Mouse (Mus musculus) neural tube, embryonic 13.5 days (tissue): ENCODE results near the gene Trim9. TPM values are rescaled to one million over a fixed set of nuclear protein-coding genes. Genes with fewer than 3 reads are reported as not detected.
A peak's percentile ranks its signal among the peaks of the same experiment; 100 is the strongest.

Source experiments
- ATAC-seq: fragments of 200-750 bp; cut with Nextera tagmentation; 2 replicates; pipeline ENCODE4 v1.8.0; 2017; ENCODE audit warnings: low read depth, mild to moderate bottlenecking, moderate TSS enrichment, moderate library complexity
- H3K27ac ChIP-seq: fragments of 300-500 bp; sonication (generic); replicated peaks from 2 replicates; pipeline ENCODE4 v1.5.1; 2015; ENCODE audit warnings: moderate library complexity, mild to moderate bottlenecking, inconsistent platforms
- H3K27me3 ChIP-seq: fragments of 300-500 bp; sonication (generic); 2 replicates; pipeline ENCODE4 v1.6.1; 2015; ENCODE audit warnings: mild to moderate bottlenecking, inconsistent platforms
- H3K36me3 ChIP-seq: fragments of 300-500 bp; sonication (generic); 2 replicates; pipeline ENCODE4 v1.6.1; 2015; ENCODE audit warnings: mild to moderate bottlenecking, inconsistent platforms
- H3K4me1 ChIP-seq: fragments of 300-500 bp; sonication (generic); replicated peaks from 2 replicates; pipeline ENCODE4 v1.6.1; 2015; ENCODE audit warnings: inconsistent platforms
- H3K4me2 ChIP-seq: fragments of 300-500 bp; sonication (generic); 2 replicates; pipeline ENCODE4 v1.6.1; 2015; ENCODE audit warnings: inconsistent platforms, mild to moderate bottlenecking, moderate library complexity
- H3K4me3 ChIP-seq: fragments of 300-500 bp; sonication (generic); 2 replicates; pipeline ENCODE4 v1.5.1; 2015; ENCODE audit warnings: mild to moderate bottlenecking, inconsistent platforms
- H3K9ac ChIP-seq: fragments of 300-500 bp; sonication (generic); 2 replicates; pipeline ENCODE4 v1.6.1; 2015; ENCODE audit warnings: moderate library complexity, mild to moderate bottlenecking, inconsistent platforms
- H3K9me3 ChIP-seq: fragments of 300-500 bp; sonication (generic); 2 replicates; pipeline ENCODE4 v1.6.1; 2016; ENCODE audit warnings: inconsistent platforms
- WGBS: fragments of 180-500 bp; shearing (Covaris S2); methylation state at CpG from one replicate; pipeline ENCODE4 v1.1.7; 2015; 5-methylcytosine and 5-hydroxymethylcytosine counted together
- polyA plus RNA-seq: library from polyadenylated mRNA; unstranded; fragments of >200 nt; fragmentation: Nextera tagmentation; extraction: Ambion mirVana; gene quantifications from 2 replicates; pipeline ENCODE4 v1.2.1, GENCODE M21; 2015

Gene Trim9
- polyA plus RNA-seq, 1 experiment from 2014 or later: 61.0 TPM

- ATAC-seq: no peak
- Histone ChIP-seq H3K27ac (no peak overlapping the region), H3K9me3 (no peaks in the 10 kb centered on the region), H3K4me2 (no peak overlapping the region), H3K4me3 (no peak overlapping the region), H3K9ac (no peak overlapping the region), H3K36me3 (peaks cover 16% of the 10 kb centered on the region; the same call in 1 of the 2 replicates), H3K27me3 (no peaks in the 10 kb centered on the region), H3K4me1 (peaks cover 9% of the 10 kb centered on the region)
- WGBS: 80% methylated on average over 7 of the region's 7 CpGs
These were observed 104.9 kb downstream of the Trim9 start for GRCm38 (mm10) chr12:70242550-70242949.

- Histone ChIP-seq H3K27me3 (no peaks in the 10 kb centered on the region), H3K27ac (no peak overlapping the region), H3K9ac (no peak overlapping the region), H3K36me3 (0 out of 2 replicates have a peak, but pooled peaks cover under 1% of the 10 kb centered on the region), H3K4me2 (no peak overlapping the region), H3K4me3 (no peak overlapping the region), H3K9me3 (no peaks in the 10 kb centered on the region), H3K4me1 (peaks cover 13% of the 10 kb centered on the region)
- 76% methylated on average over 5 of the region's 5 CpGs for WGBS
- ATAC-seq: no peak
These were observed 107.7 kb downstream of the Trim9 start for GRCm38 (mm10) chr12:70239741-70240140.

GRCm38 (mm10) chr12:70238604-70239003 is 108.8 kb downstream of the Trim9 start:
- no peaks in the 10 kb centered on the region for H3K9me3 ChIP-seq
- H3K4me2 ChIP-seq: no peak overlapping the region
- H3K27me3 ChIP-seq: no peaks in the 10 kb centered on the region
- no peak overlapping the region for H3K9ac ChIP-seq
- no peak overlapping the region; the same call in 1 of the 2 replicates for H3K27ac ChIP-seq
- 34% methylated on average over 8 of the region's 8 CpGs for WGBS
- H3K4me1 ChIP-seq: peaks cover 14% of the 10 kb centered on the region
- no peak overlapping the region for H3K4me3 ChIP-seq
- no peaks in the 10 kb centered on the region for H3K36me3 ChIP-seq
- ATAC-seq: no peak

DNA sequence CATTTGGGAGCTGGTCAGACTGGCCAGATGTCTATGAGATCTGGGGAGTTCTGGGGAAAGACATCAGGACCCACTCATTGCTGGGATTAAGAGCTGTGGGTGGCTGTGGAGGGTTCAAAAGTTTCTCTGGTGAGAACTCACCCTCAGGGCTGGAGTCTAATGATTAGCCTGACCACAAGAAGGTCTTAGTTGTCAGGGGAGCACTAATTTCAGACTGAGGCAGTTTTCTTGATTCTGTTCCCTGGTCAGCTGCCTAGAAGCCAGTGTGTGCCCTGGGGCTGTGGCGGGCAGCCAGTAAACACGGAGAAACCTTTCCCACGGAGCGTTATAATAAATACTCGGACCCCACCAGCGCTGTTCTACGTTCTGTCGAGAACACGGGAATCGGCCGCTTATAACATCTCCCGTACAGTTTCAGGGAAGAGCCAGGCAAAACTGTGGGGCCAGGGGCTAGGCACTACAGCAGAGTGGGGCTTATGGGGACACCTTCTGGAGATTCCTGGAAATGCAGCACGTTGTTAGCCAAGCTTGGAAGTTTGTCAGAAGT is 112.4 kb downstream of the Trim9 start:
- Histone ChIP-seq H3K36me3 (no peaks in the 10 kb centered on the region), H3K4me3 (peak overlapping the region; percentile 32), H3K4me1 (peaks cover 17% of the 10 kb centered on the region), H3K9me3 (no peaks in the 10 kb centered on the region), H3K27ac (peak overlapping the region; percentile 53), H3K27me3 (0 out of 2 replicates have a peak, but pooled peaks cover 2% of the 10 kb centered on the region), H3K9ac (peak overlapping the region; percentile 61), H3K4me2 (peak overlapping the region; percentile 65)
- peak; percentile 92 for ATAC-seq
- WGBS: 4% methylated on average over 13 of the region's 13 CpGs

GRCm38 (mm10) chr12:70234411-70234810 is 113.0 kb downstream of the Trim9 start:
- Histone ChIP-seq H3K4me1 (peaks cover 17% of the 10 kb centered on the region), H3K9ac (no peak overlapping the region), H3K4me2 (peak overlapping the region; percentile 65; the same call in 1 of the 2 replicates), H3K9me3 (no peaks in the 10 kb centered on the region), H3K4me3 (no peak overlapping the region), H3K27ac (no peak overlapping the region), H3K36me3 (no peaks in the 10 kb centered on the region), H3K27me3 (0 out of 2 replicates have a peak, but pooled peaks cover 2% of the 10 kb centered on the region)
- WGBS: 21% methylated on average over 6 of the region's 6 CpGs
- ATAC-seq: peak; percentile 82

DNA sequence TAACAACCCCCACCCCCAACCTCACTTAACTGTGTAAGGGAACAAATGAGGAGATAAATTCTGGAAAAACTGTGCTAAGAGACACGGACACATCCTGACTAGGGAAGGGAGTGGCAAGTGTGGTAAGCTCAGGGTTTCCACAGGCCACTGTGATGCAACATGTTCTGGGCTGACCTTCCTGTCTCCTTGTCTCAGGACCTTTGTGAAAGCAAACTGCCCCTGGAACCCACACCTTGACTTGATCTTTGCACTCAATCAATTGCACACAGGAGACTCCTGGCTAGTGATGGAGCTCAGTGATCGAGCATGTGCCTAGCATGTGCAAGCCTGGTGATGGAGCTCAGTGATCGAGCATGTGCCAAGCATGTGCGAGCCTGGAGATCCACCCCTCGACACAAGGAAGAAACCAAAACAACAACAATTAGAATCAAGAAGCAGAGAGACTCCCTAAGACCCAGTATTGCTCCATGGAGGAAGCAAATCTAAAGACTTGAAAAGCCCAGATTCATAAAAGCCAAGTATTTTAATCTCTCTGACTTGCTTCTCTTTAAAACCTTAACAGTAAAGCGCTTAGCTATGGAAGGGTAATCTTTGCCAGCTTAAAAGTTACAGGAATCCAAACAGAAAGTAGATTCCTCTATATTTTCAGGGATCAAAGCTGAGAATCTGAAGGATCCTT is 113.6 kb downstream of the Trim9 start:
- H3K4me2 ChIP-seq: no peak overlapping the region
- no peak overlapping the region for H3K4me3 ChIP-seq
- H3K4me1 ChIP-seq: peaks cover 13% of the 10 kb centered on the region
- H3K9me3 ChIP-seq: no peaks in the 10 kb centered on the region
- no peak overlapping the region for H3K9ac ChIP-seq
- H3K27ac ChIP-seq: no peak overlapping the region
- 0 out of 2 replicates have a peak, but pooled peaks cover 2% of the 10 kb centered on the region for H3K27me3 ChIP-seq
- no peak for ATAC-seq
- 89% methylated on average over 6 of the region's 6 CpGs for whole genome bisulfite sequencing
- no peaks in the 10 kb centered on the region for H3K36me3 ChIP-seq

DNA sequence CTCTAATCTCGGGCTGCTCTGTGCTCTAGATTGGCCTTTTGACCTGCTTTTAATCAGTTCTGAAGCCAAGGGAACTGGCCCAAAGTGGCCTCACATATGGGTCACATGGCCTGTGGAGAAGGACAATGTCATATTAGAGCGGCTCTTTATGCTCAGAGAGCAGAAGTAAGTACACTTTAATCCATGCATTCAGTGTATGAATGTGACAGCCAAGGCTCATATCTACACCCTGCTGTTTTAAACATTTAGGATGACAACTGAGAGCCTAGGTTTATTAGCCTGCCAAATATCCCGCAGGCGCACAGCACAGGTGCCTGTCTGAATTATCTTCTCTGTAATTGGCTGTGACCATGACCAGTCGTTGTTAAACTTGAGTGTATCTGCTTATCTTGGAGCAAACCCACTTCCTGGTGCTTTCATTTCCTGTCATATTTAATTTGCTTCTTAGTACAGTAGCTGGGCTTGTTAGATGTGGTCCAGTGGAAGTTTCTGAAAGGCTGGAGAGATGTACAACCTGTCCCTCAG is 115.3 kb downstream of the Trim9 start:
- 45% methylated on average over 5 of the region's 5 CpGs for WGBS
- H3K27me3 ChIP-seq: 0 out of 2 replicates have a peak, but pooled peaks cover 2% of the 10 kb centered on the region
- H3K9me3 ChIP-seq: no peaks in the 10 kb centered on the region
- H3K4me2 ChIP-seq: no peak overlapping the region
- no peak overlapping the region for H3K27ac ChIP-seq
- no peak overlapping the region for H3K9ac ChIP-seq
- H3K36me3 ChIP-seq: no peaks in the 10 kb centered on the region
- H3K4me3 ChIP-seq: no peak overlapping the region
- H3K4me1 ChIP-seq: peaks cover 16% of the 10 kb centered on the region
- ATAC-seq: no peak

- no peak within 1 kb of the TSS for H3K4me3 ChIP-seq
- no peak within 1 kb of the TSS for H3K4me2 ChIP-seq
- no peak within 1 kb of the TSS for H3K27ac ChIP-seq
- H3K9ac ChIP-seq: no peak within 1 kb of the TSS
- no peak for ATAC-seq
- no peaks in the 10 kb centered on the region for H3K36me3 ChIP-seq
- H3K27me3 ChIP-seq: peaks cover 9% of the 10 kb centered on the region
- H3K4me1 ChIP-seq: peaks cover 23% of the 10 kb centered on the region
- no peaks in the 10 kb centered on the region for H3K9me3 ChIP-seq
- 89% methylated on average over 2 of the region's 2 CpGs for WGBS
These were observed 116.1 kb downstream of the Trim9 start, which contains the start of gene Pygl for GRCm38 (mm10) chr12:70231294-70231693. Pygl (minus strand) TSS chr12:70231488.

- H3K27ac ChIP-seq: no peak overlapping the region
- no peak for ATAC-seq
- no peaks in the 10 kb centered on the region for H3K36me3 ChIP-seq
- no peak overlapping the region for H3K4me3 ChIP-seq
- H3K9ac ChIP-seq: no peak overlapping the region
- H3K4me1 ChIP-seq: peaks cover 18% of the 10 kb centered on the region; the same call in 1 of the 2 replicates
- H3K4me2 ChIP-seq: peak overlapping the region; percentile 91
- H3K9me3 ChIP-seq: no peaks in the 10 kb centered on the region
- 71% methylated on average over 11 of the region's 11 CpGs for WGBS
- peaks cover 9% of the 10 kb centered on the region for H3K27me3 ChIP-seq
These were observed 119.3 kb downstream of the Trim9 start for GRCm38 (mm10) chr12:70228155-70228554.

DNA sequence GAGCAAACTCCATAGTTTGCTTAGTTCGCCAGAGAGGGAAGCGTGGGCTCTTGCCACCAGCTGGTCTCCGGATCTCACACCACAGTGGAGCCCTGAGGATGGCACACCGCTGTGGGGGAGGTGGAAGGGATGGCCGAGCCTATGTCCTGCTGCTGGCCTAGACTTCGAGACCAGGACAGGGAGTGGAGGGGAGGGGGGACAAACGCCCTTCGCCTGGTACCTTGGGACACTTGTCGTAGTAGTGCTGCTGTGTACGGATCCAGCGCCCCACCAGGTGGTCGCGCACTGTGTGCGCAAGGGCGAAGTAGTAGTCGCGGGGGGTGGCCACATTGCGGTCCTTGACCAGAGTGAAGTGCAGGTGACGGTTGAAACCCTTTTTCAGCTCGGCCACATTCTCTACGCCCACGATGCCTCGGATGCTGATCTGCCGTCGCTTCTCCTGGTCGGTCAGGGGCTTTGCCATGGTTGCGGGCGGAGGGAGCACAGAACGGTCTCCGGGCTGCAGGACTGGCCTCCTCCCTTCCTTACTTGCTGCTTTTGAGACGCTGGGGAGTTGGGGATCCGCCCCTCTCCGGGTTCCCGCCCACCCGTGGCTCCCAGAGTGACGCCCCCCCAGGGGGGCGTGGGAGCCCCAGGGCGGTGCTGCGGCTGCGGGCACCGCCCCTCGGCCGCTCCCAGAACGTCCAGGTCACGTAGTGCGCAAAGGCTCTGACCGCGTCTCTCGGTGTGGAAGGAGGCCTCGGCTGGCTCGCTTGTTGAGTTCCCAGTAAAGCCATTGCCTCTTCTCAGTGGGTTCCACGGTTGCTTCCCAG is 120.1 kb downstream of the Trim9 start:
- H3K4me1 ChIP-seq: peaks cover 18% of the 10 kb centered on the region; the same call in 1 of the 2 replicates
- no peaks in the 10 kb centered on the region for H3K9me3 ChIP-seq
- WGBS: 1% methylated on average over 51 of the region's 52 CpGs
- H3K4me3 ChIP-seq: peak overlapping the region; percentile 44
- H3K27ac ChIP-seq: no peak overlapping the region
- peak; percentile 79 for ATAC-seq
- H3K27me3 ChIP-seq: peaks cover 9% of the 10 kb centered on the region
- peak overlapping the region; percentile 71 for H3K9ac ChIP-seq
- H3K4me2 ChIP-seq: peak overlapping the region; percentile 91
- no peaks in the 10 kb centered on the region for H3K36me3 ChIP-seq

- whole genome bisulfite sequencing: 41% methylated on average over 5 of the region's 5 CpGs
- Histone ChIP-seq H3K9ac (peak overlapping the region; percentile 71), H3K4me2 (peak overlapping the region; percentile 91), H3K4me3 (peak overlapping the region; percentile 44), H3K27ac (no peak overlapping the region), H3K4me1 (peaks cover 15% of the 10 kb centered on the region; the same call in 1 of the 2 replicates), H3K27me3 (peaks cover 9% of the 10 kb centered on the region), H3K9me3 (no peaks in the 10 kb centered on the region), H3K36me3 (no peaks in the 10 kb centered on the region)
- ATAC-seq: no peak
These were observed 120.8 kb downstream of the Trim9 start for GRCm38 (mm10) chr12:70226655-70227054.

GRCm38 (mm10) chr12:70223331-70223730 is 124.1 kb downstream of the Trim9 start:
- no peak overlapping the region for H3K27ac ChIP-seq
- H3K27me3 ChIP-seq: peaks cover 7% of the 10 kb centered on the region
- whole genome bisulfite sequencing: 79% methylated on average over 4 of the region's 4 CpGs
- H3K4me1 ChIP-seq: peaks cover 14% of the 10 kb centered on the region; the same call in 1 of the 2 replicates
- no peak overlapping the region for H3K9ac ChIP-seq
- H3K4me2 ChIP-seq: no peak overlapping the region
- no peak overlapping the region for H3K4me3 ChIP-seq
- no peaks in the 10 kb centered on the region for H3K9me3 ChIP-seq
- ATAC-seq: no peak
- H3K36me3 ChIP-seq: no peaks in the 10 kb centered on the region
